Mouse (Mus musculus) stomach, embryonic 14.5 days (tissue): ENCODE measurements around the gene Rab6b. TPM values are rescaled to one million over a fixed set of nuclear protein-coding genes. Genes with fewer than 3 reads are reported as not detected.

Experiments
- ATAC-seq: fragments of 200-750 bp; cut with Nextera tagmentation; 2 replicates; pipeline ENCODE4 v1.8.0; 2017; ENCODE audit warnings: low read depth, moderate TSS enrichment; ENCODE audit not compliant: insufficient number of reproducible peaks, insufficient read depth, low FRiP score
- H3K27ac ChIP-seq: fragments of 300-500 bp; sonication (generic); 2 replicates; pipeline ENCODE4 v1.5.1; 2014; ENCODE audit warnings: mild to moderate bottlenecking, low read length, moderate library complexity, mixed read lengths
- H3K27me3 ChIP-seq: fragments of 300-500 bp; sonication (generic); 2 replicates; pipeline ENCODE4 v1.6.1; 2014; ENCODE audit warnings: low read length, control low read depth, mixed read lengths; ENCODE audit not compliant: control insufficient read depth, insufficient read depth
- H3K36me3 ChIP-seq: fragments of 300-500 bp; sonication (generic); 2 replicates; pipeline ENCODE4 v1.6.1; 2014; ENCODE audit warnings: mild to moderate bottlenecking, control low read depth, low read length, moderate library complexity, mixed read lengths; ENCODE audit not compliant: control insufficient read depth, insufficient read depth
- H3K4me1 ChIP-seq: fragments of 300-500 bp; sonication (generic); 2 replicates; pipeline ENCODE4 v1.6.1; 2014; ENCODE audit warnings: low read length, control low read depth, mixed read lengths; ENCODE audit not compliant: control insufficient read depth, insufficient read depth
- H3K4me2 ChIP-seq: fragments of 300-500 bp; sonication (generic); replicated peaks from 2 replicates; pipeline ENCODE4 v1.6.1; 2014; ENCODE audit warnings: low read depth, low read length, control low read depth
- H3K4me3 ChIP-seq: fragments of 300-500 bp; sonication (generic); 2 replicates; pipeline ENCODE4 v1.5.1; 2014; ENCODE audit warnings: low read depth, low read length, control low read depth
- H3K9ac ChIP-seq: fragments of 300-500 bp; sonication (generic); replicated peaks from 2 replicates; pipeline ENCODE4 v1.6.1; 2014; ENCODE audit warnings: low read depth, mild to moderate bottlenecking, control low read depth, low read length, moderate library complexity, mixed read lengths
- H3K9me3 ChIP-seq: fragments of 300-500 bp; sonication (generic); 2 replicates; pipeline ENCODE4 v1.6.1; 2016; ENCODE audit warnings: low read depth, low read length, control low read depth; ENCODE audit not compliant: control insufficient read depth
- WGBS: fragments of 180-500 bp; shearing (Covaris S2); extraction: QIAGEN DNeasy Blood & Tissue Kit; methylation state at CpG from one replicate; pipeline ENCODE4 v1.1.7; 2014; 5-methylcytosine and 5-hydroxymethylcytosine counted together
- polyA plus RNA-seq: library from polyadenylated mRNA; unstranded; fragments of >200 nt; fragmentation: Nextera tagmentation; extraction: Ambion mirVana; gene quantifications from 2 replicates; pipeline ENCODE4 v1.2.1, GENCODE M21; 2014

Gene Rab6b
- polyA plus RNA-seq, 1 experiment from 2014 or later: 6.1 TPM

GRCm38 (mm10) chr9:103076836-103077531 is 34.6 kb upstream of the Rab6b start:
- Histone ChIP-seq H3K4me2 (no peak overlapping the region), H3K27me3 (no peaks in the 10 kb centered on the region), H3K4me3 (no peak overlapping the region), H3K27ac (no peak overlapping the region), H3K9ac (no peak overlapping the region), H3K4me1 (no peaks in the 10 kb centered on the region), H3K9me3 (no peaks in the 10 kb centered on the region), H3K36me3 (no peaks in the 10 kb centered on the region)
- WGBS: 78% methylated on average over 21 of the region's 21 CpGs
- no peak for ATAC-seq

DNA sequence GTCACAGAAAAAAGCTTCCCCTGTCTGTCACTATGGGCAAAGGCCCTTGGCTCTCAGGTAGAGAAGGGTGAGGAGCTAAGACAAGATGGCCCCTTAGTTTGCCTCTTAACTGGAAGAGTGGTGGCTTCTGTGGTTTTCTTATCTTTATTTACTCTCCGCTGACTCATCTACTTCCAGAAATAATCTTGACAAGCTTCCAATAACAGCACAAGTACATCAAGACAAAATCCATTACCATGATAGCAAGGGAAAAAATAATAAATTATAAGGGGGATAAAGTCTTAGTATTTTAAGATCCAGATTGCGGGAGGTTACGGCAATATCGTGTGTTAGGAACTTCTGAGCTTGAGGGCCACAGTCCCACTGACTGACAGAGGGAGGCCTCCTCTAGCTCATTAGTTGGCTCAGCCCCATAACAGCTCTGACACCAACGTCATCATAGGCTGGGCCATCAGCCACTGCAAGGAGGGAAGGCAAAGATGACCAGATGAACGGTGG is 33.3 kb upstream of the Rab6b start:
- H3K4me2 ChIP-seq: no peak overlapping the region
- H3K9me3 ChIP-seq: no peaks in the 10 kb centered on the region
- H3K36me3 ChIP-seq: no peaks in the 10 kb centered on the region
- no peak overlapping the region for H3K4me3 ChIP-seq
- no peak overlapping the region for H3K9ac ChIP-seq
- no peaks in the 10 kb centered on the region for H3K4me1 ChIP-seq
- 79% methylated on average over 6 of the region's 6 CpGs for WGBS
- no peaks in the 10 kb centered on the region for H3K27me3 ChIP-seq
- no peak for ATAC-seq
- no peak overlapping the region for H3K27ac ChIP-seq

DNA sequence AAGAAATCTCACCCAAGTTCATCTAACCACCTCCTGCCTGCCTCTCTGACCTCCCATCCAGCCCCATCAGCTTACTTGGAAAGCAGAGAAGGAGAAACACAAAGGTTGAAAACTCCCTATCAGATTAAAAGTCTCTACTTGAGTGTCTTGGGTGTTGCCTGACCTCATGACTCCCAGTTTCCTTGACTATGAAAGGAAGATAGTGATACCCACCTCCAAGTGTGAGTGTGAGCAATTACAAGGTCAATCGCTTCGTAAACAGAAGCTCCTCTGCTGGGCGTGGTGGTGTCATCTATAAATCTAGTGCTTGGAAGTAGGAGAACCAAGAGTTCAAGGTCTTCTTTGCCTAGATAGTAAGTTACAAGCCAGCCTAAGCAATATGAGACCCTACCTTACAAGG is 31.4 kb upstream of the Rab6b start:
- no peaks in the 10 kb centered on the region for H3K27me3 ChIP-seq
- no peaks in the 10 kb centered on the region for H3K36me3 ChIP-seq
- WGBS: 75% methylated on average over 3 of the region's 3 CpGs
- H3K4me3 ChIP-seq: no peak overlapping the region
- H3K27ac ChIP-seq: no peak overlapping the region
- H3K4me2 ChIP-seq: no peak overlapping the region
- no peak for ATAC-seq
- H3K9ac ChIP-seq: no peak overlapping the region
- H3K9me3 ChIP-seq: no peaks in the 10 kb centered on the region
- no peaks in the 10 kb centered on the region for H3K4me1 ChIP-seq

DNA sequence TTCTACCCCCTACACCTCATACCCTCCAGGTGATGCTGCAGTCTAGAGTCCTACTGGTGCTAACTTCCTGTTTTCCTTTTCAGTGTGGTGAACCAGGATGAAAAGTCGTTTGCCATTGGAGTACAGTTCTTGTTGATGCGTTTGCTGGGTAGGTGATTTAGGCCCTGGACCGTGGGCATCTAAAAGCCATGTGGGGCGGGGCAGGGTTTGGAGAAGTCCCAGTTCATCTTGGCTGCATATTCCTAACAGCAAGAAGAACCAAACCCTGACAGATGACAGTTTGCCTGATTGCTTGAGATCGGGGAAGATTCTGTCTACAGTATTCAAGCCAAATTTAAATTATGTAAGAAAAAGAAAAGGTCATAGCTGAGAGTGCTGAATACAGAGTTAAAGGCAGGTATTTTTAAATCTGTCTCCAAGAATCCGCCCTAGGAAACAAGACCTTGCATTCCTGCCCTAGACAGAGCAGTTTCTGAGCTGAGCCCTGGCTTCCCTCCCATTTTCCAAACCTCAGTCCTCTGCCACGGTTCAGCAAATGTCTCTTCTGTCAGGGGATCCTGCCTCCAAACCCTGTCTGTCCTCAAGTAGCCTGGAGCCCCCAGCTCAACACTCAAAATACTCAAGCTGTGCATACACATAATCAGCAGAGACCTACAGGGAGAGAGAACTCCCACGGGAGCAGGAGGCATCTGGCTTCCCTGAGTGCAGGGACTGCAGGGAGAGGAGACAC is 29.2 kb upstream of the Rab6b start:
- Histone ChIP-seq H3K27me3 (no peaks in the 10 kb centered on the region), H3K36me3 (no peaks in the 10 kb centered on the region), H3K4me1 (no peaks in the 10 kb centered on the region), H3K9me3 (no peaks in the 10 kb centered on the region), H3K4me2 (no peak overlapping the region), H3K27ac (no peak overlapping the region), H3K4me3 (no peak overlapping the region), H3K9ac (no peak overlapping the region)
- no peak for ATAC-seq
- WGBS: 71% methylated on average over 8 of the region's 8 CpGs

- no peaks in the 10 kb centered on the region for H3K9me3 ChIP-seq
- no peaks in the 10 kb centered on the region for H3K36me3 ChIP-seq
- H3K9ac ChIP-seq: no peak overlapping the region
- no peaks in the 10 kb centered on the region for H3K4me1 ChIP-seq
- H3K27me3 ChIP-seq: no peaks in the 10 kb centered on the region
- H3K27ac ChIP-seq: no peak overlapping the region
- no peak overlapping the region for H3K4me3 ChIP-seq
- ATAC-seq: no peak
- no peak overlapping the region for H3K4me2 ChIP-seq
- WGBS: 74% methylated on average over 3 of the region's 3 CpGs
Observed at GRCm38 (mm10) chr9:103083405-103083804, 28.2 kb upstream of the Rab6b start.

DNA sequence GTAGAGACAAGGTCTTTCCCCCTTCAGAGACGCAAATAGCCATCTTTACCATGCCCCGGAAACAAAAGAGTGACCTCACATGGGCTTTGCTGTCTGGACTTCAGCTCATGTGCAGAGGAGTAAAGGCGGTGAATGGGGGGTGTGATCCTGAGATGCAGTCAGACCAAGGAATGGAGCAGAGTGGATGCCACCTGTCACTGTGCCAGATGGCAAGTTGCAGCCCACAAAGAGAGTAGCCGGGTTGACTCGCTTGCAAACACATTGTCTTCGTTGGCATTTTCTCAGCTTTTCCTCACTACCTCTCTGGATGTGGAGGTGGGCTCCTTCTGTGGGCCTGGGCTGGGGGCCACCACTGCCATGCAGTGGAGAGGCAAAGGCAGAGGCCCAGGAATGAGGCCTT is 24.9 kb upstream of the Rab6b start:
- no peak overlapping the region for H3K4me3 ChIP-seq
- H3K9ac ChIP-seq: no peak overlapping the region
- no peaks in the 10 kb centered on the region for H3K9me3 ChIP-seq
- ATAC-seq: no peak
- H3K27ac ChIP-seq: no peak overlapping the region
- no peaks in the 10 kb centered on the region for H3K36me3 ChIP-seq
- H3K27me3 ChIP-seq: no peaks in the 10 kb centered on the region
- 89% methylated on average over 6 of the region's 6 CpGs for WGBS
- H3K4me1 ChIP-seq: 0 out of 2 replicates have a peak, but pooled peaks cover 4% of the 10 kb centered on the region
- H3K4me2 ChIP-seq: no peak overlapping the region

GRCm38 (mm10) chr9:103087301-103087700 is 24.3 kb upstream of the Rab6b start:
- Histone ChIP-seq H3K4me2 (no peak overlapping the region), H3K27ac (no peak overlapping the region), H3K9ac (no peak overlapping the region), H3K4me1 (0 out of 2 replicates have a peak, but pooled peaks cover 4% of the 10 kb centered on the region), H3K9me3 (no peaks in the 10 kb centered on the region), H3K4me3 (no peak overlapping the region), H3K36me3 (no peaks in the 10 kb centered on the region), H3K27me3 (no peaks in the 10 kb centered on the region)
- WGBS: 57% methylated on average over 8 of the region's 8 CpGs
- no peak for ATAC-seq

DNA sequence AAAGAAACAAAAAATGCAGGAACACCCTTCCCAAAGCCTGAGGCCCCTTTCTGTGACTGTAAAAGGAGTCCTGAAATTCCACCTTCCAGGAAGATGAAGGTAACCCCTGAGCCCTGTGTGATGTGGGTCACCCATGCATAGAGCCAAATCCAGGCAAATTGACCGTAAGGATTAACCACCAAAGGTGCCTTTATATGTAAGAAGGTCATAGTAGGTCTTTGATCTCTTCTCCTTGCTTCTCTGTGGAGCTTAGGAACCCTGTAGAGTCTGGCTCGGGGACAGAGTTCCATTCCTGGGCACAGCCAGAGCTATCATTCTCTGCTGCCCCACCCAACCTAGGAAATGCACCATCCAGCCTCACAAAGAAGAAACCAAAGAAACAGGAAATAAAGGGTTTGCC is 22.9 kb upstream of the Rab6b start:
- H3K9ac ChIP-seq: no peak overlapping the region
- ATAC-seq: no peak
- no peaks in the 10 kb centered on the region for H3K9me3 ChIP-seq
- H3K4me2 ChIP-seq: no peak overlapping the region
- no peak overlapping the region for H3K4me3 ChIP-seq
- WGBS: 85% methylated on average over 2 of the region's 2 CpGs
- H3K27me3 ChIP-seq: no peaks in the 10 kb centered on the region
- no peaks in the 10 kb centered on the region for H3K36me3 ChIP-seq
- H3K4me1 ChIP-seq: 0 out of 2 replicates have a peak, but pooled peaks cover 4% of the 10 kb centered on the region
- no peak overlapping the region for H3K27ac ChIP-seq
